Mouse (Mus musculus) kidney, adult 18-20 months (tissue): ENCODE data around the gene Zmat3.

Experiments used
- DNase-seq: peaks from one replicate; pipeline ENCODE4 v3.0.0; 2021

Zmat3 gene

DNA sequence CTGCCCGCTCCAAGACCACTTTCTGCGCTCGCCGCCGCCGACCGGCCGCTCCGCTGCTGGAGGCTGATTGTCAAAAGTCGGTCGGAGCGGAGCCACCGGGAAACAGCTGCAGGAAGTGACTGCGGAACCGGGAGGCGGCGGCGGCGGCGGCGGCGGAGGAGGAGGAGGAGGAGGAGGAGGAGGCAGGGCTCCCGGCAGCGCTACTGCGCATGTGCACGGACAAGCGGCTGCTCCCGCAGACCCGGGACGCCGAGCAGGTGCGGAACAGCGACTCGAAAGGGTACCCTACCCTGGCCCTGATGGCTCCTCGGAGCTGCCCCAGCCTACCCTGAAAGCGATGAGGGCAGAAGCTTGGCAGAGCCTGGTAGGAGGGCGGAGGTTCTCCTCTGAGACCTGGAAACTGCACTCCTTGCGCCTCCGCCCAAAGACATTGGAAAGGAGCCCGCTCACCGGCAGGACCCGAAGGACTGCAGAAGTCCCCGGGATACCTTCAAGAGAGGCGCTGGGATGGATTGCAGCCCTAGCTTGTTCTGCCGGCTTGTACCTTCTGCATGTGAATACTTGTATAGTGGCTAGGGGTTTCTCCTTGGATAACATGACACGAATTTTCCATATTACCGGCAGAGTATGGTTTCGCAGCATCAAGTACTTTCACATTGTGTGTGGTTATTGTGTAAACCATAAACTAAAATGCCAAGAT is at the start of gene Zmat3:
TSS of gene Zmat3 (minus strand) at position 469 of the 700 bp plus-strand sequence.
- DNase-seq, result peak; percentile 90

DNA sequence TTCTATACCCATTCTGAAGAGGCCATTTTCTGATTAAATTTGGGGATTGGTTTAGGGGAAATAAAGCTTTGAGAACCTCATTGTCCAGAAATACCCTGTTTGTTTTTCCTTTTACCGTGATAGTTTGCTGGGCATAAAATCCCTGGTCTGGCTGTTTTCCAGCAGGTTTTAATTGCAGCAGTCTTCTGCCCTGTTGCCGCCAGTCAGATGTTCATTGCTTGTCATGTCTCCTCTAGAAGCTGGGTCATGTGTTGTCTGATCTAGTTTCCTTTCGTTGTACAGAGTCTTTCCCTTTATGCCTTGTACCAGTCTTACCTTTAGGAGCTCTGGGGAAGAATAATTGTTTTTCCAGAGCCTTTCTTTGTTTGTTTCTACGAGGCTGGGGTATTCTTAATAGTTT is 48.6 kb upstream of the Zmat3 start:
- no peak for DNase-seq

DNA sequence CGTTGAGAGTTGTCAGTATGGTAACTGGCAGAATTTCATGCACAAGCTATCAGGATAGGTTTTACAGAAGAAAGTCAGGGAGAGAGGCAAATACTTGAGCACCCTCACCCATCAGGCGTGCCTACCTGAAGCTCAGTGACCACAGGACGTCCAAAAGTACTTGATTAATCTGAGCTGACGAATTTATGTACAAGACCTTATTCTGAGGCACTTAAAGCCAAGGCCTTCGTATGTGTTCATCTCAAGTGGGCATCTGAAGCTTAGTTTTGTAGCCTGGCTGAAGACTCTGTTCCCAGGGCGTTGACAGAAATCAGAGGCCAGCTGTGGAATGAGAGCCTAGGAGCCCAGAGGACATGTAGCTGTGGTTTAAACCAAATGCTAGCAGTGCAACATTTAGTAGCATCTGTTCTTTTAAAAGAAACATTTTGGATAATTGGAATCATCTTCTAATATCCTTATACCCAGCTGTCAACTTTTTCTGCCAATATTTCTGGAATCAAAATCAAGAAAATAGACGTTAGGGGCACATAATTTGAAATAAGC is 46.8 kb upstream of the Zmat3 start:
- DNase-seq, result no peak

DNA sequence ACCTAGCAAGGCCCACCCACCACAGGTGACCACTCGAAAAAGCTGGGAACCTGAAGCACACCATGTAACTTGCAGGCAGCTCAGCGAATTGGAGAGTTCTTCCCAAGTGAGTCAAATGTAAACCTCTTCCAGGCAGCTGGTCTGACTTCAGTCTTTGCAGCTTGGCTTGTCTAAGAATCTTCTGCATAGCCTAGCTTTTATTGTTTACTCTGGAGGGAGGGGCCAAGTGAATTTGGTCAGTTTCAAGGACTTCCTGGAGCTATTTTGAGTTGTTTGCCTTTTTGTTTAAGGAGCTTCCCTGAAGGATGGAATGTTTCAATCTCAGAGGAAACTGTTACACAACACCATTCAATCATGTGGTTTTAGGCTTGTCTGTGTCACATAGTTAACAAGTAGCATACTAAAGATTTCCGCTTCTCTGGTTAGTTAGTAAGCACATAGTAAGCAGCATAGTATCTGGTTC is 43.0 kb upstream of the Zmat3 start:
- DNase-seq, result no peak

DNA sequence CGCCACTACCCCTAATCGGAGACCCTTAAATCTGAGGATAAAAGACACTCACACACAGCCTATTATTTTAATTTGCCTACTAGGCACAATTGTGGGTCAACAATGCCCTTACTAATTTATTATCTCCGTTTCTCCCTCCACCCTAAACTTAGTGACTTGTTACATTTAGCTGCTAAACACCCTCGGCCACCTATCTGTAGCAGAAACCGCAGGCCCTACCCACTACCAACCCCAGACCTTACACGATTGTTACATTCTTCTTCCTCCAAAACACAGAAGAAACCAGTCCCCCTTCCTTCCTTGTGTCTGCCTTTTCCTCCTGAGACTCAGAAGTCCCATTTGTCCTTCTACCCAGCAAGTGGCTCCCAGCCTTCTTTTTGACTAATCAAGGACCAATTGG is 41.0 kb upstream of the Zmat3 start:
- no peak for DNase-seq

DNA sequence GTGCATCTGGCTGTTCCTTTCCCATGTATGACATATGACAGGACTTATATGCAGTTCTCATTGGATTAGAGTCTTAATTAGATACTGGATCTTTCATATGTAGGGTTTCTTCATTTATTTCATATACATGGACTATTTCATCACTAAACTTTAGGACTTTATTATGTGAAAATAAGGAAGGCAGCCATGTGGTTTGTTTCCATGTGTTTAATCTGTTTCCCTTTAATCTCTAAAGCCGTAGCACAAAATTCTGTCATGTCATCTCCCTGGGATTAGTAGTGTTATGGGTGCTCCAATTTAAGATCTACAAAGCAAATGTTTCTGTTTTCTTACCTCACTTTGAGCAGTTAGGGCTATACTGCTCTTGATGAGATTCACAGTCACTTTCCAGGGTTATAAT is 39.9 kb upstream of the Zmat3 start:
- DNase-seq, result no peak

DNA sequence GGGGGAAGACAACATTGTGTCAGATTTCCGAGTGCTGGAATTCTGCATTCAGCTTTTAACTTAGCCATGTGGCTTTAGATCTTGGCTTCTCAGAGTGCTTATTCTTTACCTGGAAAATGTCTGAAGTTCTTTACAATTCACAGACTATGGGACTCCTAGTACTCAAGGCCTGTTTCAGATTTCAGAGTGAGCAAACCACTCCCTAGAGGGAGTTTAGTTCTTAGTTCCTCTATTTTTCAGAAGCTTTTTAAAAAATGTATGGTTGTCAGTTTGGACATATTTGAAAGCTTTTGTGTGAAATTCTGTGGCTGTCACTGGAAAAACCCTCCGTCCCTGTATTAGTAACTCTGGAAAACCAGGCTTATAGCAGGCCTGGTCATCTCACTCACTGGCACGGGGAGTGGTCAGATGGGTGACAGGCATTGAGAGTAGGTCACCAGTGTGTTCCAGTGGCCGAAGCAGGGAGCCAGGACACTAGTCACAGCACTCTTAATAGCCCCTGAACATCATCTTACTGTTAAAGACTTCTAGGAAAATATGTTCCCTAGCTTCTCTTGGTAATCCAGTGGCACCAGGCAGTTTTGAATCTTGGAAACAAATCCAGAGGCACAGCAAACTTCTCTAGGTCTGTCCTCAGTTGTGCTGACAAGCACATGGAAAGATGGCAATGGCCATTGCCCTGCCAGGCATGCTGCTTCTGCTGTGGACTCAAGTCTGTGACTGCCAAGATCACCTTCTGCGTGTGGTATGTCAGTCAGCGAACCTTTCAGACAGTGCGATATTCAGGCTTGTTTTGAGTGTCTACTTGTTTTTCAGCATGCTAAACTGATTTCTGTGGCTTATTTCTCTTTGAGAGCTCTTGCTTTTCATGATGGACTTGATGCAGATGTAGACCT is 37.4 kb upstream of the Zmat3 start:
- no peak for DNase-seq

DNA sequence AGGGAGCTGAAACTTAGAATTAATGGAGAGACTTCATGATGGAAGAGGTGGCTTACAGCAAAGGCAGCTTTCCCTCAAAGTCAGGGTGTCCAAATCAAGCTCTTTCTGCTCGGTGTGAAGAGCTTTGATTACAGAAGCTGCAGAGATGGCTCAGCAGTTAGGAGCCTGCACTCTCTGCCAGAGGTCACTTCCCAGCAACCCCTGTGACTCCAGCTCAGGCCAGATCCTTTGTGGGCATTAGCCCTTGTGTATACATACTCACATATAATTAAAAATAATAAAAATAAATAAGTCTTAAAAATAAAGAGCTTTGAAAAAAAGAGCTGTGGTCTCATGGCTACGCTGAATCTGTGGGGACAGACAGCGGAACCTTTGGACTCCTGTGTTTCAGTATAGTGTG is 35.8 kb upstream of the Zmat3 start:
- no peak for DNase-seq

DNA sequence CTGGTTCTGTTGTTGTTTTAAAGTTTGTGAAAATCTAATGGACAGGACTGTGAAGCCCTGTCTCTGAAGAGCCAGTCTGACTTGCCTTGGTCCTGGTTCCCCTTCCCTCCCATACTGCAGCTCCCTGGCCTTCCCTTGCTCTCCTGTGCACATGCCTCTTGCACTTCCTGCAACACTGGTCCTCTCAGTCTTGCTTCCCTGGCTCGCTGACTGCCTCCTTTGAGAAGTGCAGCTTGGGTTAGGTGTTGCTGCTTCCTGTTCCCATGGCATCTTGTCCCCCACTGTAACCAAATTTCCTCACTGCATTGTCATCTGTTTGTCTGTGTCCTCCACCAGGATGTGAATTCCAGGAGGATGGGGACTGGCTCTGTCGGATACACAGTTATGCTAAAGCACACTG is 34.1 kb upstream of the Zmat3 start:
- DNase-seq, result no peak

DNA sequence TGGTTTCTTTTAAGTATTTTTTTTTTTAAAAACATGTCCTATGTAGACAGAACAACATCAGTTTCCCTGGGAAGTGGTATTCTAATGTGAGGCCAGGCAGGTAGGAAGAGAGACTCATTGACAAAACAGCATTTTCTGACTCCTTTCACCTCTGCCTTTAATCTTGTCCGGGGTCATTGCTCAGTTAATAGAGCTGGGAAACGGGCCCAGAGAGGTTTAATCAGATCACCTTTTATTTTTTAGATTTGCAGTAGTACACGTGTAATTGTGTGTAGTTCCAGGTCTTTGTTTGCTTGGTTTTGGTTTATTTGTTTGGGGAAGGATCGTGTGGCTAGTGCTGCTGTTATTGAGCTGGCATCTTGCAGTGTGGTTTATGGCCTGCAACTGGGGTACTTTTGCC is 33.6 kb upstream of the Zmat3 start:
- DNase-seq, result no peak

DNA sequence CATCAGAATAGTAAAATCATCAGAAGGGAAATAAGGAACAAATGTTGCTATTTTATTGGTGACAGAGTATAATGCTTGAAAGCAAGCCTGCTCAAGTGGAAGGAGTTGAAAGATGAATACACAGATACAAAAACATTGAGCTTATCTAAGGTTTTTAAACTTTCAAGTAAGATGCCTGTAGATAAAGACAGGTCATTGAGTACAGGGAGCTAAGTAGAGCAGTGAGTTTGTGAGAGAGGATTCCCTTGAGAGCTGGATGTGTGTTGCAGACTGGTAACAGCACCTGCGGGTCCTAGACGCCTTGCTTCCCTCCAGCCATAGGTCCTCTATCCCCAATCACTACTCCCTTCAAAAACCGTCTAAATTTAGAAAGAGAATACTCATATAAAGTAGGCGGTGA is 32.8 kb upstream of the Zmat3 start:
- DNase-seq, result no peak

DNA sequence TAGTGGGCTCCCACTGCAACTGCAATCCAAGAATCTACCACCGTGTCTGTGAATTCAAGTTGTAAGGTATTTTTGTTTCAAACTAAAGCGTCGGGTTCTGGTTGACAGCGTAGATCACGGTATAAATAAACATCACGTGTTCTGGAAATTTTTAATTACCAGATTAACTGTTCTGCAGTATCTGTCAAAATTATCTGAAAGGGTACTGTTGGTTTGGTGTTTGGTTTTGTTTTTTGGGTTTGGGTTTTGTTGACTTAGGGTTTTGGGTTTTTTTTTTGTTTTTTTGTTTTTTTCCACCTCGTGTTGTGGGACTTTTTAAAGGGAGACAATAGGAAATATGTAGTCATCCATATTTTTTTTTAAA is 32.3 kb upstream of the Zmat3 start:
- no peak for DNase-seq

DNA sequence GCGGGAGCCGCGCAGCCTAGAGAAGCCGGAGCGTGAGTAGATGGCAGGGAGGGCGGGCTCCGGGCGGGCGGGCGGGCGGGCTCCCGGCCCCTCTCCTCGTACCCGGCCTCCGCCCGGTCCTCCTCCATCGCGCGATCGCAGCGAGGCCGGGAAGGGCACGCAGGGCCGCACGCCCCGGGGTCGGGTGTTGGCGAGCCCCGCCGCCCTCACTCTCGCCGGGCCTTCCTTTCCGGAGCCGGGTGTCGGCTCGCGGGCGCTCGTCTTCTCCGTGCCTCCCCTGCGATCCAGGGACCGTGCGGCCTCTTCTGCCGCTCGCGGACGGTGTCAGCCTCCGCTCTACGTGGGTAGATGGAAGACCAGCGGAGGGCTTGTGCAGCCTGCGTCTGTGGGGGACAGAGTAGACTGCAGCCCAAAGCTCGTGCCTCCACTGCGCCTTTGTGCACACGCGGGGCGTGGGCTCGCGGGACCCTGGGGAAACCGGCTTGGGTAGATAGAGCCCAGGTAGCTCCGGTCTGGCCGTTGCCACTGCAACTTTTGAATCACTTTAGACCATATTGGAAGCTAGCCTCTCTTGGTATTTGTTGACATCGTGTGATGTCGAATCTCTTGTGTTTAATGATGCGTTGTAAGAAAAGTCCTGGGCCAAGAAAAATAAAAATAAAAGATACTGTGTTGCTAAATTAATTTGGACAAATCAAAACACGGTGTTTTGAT is 31.8 kb upstream of the Zmat3 start, which contains the start of gene Pik3ca:
TSS of gene Pik3ca (plus strand) at position 211 of the 714 bp plus-strand sequence.
- peak; percentile 68 for DNase-seq

DNA sequence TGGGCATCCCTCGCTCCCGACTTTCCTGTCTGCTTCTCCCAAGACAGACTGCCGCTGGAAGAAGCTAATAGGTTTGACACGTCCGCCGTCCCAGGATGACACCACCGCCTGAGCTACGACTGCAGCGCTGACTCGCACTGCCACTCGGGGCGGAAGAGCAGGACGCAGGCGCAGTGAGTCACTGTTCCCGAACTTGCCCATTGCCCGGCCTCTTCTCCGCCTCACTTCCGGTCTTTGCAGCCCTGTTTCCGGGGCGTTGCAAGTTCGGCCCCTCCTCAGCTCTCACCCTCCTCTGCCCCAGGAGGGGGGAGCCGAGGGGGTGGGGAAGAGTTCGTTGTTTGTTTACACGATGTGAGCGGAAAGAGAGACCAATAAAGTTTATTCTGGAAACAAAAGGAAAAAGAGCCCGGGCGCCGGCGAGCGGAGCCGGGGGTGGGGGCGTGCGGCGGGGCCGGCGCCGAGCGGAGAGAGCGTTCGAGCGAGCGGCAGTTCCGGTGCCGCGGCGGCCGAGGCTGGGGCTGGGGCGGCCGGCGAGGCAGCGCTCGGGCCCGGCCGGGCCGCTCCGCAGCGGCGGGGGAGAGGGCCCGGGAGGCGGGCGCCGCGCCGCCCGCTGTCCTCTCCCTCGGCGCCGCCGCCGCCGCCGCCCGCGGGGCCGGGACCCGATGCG is 31.1 kb upstream of the Zmat3 start:
- DNase-seq, result peak; percentile 95

DNA sequence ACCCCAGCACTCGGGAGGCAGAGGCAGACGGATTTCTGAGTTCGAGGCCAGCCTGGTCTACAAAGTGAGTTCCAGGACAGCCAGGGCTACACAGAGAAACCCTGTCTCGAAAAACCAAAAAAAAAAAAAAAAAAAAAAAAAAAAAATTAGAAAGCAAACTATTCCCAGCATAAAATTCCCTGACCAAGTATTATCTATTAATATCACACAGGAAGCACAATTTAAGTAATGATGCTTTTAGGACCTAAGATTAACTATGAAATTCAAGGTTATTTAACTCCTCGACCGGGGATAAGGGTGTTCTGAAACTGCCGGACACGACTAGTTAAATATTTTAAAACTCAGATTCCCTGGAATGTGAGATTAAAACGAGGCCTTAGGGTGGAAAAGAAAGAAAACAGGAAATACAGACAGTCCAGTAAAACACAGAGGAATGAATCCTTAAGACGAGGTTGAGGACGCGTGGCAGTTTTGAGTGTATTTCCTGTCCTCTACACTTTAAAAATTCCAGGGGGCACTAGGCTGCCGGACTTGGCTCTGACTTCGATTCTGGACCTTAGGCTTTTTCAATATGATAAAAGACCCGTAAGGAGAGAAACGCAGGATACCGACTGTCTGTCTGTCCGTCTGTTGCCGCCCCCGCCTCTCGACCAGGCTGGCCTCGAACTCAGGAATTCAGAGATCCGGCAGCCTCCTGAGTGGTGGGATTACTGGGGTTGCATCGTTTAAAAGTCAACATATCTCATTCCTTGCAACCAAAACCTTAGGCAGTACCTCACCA is 30.1 kb upstream of the Zmat3 start:
- DNase-seq, result peak; percentile 53

DNA sequence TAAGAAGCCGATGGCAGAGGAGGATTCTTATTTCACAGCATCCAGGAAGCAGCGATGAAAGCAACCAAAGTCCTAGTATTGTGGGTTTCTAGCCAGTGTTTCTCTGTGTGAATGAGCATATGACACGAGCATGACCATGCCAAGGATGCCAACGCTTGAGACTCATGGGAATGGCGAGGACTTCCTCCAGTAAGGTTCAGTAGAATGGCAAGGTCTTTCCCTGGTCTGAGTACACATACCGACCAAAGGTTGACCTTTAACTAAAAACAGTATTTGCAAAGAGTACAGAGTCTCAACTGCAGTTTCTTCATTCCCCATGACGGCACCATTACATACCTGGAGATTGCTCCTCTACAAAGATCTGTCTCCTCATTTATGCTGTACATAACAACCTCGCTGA is 28.2 kb upstream of the Zmat3 start:
- peak; percentile 57 for DNase-seq

DNA sequence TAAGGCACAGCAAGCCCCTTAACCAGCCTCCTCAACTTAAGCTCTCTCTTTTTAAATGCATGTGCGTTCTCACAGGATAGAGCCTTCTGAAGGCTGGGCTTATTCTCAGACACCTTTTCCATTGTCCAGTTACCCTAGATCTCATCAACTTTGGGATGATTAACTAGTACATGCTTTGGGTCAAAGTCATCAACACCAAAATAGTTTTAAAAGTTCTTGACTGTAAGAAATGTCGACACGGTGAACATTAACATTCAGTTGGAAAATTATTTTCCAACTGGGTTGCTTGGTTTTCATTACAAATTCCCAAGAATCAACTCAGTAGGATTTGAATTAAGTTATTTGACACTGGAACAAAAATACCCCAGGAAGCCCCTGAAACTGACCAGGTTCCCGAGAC is 27.0 kb upstream of the Zmat3 start:
- DNase-seq, result no peak

DNA sequence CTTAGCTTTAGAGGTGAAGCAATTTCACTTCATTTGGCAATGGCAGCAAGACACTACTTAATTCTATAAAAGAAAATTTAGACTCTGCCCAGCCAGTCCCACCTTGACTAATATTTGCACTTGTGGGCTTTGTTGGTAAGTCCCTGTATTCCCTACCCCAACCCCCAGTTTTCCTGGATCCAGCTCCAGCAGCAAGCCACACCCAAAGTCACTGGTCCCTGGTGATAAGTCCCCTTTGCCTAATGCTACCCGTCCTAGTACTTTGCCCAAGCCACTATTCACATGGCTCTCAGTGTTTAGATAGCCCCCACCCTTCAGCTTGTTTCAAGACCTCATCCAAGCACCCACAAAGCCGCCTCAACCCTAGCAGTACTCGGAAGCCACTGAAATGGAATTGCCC is 15.7 kb upstream of the Zmat3 start:
- no peak for DNase-seq

DNA sequence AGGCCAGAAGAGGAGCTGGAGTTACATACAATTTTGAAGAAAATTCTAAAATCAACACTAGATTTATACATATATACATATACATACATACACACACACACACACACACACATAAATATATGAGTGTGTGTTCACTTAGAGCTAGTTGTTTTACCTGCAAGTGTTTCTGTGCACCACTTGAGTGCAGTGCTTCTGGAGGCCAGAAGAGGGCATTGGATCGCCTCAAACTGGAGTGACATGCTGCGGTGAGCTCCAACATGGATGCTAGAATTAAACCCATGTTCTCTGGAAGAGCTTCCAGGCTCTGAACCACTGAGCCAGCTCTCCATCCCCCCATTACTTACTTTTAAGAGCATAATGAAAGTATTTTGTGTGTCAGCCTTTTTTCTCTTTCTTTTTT is 14.1 kb upstream of the Zmat3 start:
- peak; percentile 23 for DNase-seq

DNA sequence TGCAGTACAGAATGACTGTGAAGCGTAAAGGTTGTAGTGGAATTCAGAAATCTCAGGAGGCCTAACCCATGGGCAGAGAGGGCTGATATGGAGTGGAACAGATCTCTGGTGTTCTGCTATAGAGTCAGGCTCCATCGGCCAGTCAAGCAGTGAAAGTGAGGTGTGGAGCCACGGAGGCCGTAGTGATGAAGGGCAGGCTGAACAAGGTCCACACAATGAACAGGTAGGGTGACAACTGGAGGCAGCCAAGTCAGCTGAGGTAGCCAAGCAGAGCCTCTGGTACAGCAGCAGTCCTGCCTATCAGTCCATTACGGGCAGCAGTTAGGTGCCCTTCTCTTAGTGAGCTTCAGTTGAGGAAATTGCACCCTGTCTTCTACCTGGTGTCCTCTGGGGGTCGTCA is 7.4 kb upstream of the Zmat3 start:
- DNase-seq, result no peak

DNA sequence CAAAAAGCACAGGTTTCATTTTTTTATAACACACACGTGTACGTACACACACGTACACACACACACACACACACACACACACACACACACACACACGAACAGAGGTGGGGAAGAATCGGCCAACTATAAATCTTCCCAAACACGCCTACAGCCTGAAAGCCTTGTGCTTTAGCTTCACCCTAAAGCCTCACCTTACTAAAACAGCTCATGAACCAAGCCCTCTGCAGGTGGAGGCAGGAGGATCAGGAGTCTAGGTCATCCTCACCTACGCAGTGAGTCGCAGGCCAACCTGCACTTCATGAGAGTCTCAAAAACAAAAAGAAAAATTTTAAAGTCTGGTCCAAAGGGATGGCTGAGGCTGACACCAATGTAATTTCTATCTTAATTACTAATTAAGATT is 6.7 kb upstream of the Zmat3 start:
- no peak for DNase-seq

DNA sequence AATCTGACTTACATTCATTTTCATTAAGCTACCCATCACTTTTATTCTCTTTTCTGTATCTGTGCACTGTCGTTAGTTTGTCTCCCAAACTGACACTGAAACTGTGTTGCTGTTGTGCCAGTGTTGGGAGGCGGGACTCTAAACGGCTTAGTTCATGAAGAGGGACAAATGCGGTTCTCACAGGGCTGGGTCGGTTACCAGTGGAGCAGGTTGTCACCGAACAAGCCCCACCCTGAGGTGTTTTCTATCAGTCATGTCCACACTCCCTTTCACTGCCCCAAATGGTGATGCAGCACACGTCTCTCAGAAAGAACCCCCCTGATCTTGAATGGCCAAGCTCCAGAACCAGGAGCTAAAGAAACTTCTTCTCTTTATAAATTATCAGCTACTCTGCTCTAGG is 6.1 kb upstream of the Zmat3 start:
- DNase-seq, result no peak
